Mouse (Mus musculus): ENCODE measurements around the gene Oas1f.

DNA sequence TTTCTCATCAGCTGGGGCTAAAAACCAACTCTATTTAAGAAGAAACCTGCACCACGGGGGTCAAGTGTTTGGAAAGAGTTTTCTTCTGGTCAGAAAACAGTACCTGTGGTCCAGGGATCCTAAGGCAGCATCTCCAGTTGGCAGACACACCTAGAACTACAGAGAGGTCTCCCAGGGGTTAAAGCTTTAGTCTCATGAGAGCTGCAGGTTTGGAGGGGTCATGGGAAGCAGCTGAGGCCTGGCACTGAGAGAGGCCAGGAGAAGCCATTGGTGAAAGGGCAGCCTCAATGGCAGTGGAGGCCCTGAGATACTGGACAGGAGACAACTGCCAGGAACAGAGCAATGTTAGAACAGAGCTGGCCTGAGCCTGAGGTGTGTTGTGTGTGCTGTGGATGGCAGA, 53.5 kb downstream of the Oas1f start:
- TF ChIP-seq CTCF (IDR thresholded peaks at IDR 0.05; ENCODE audit: control insufficient read depth, insufficient read depth, insufficient read length) (no peak), USF1 (IDR thresholded peaks at IDR 0.05; ENCODE audit: low read depth) (no peak)
